Mouse (Mus musculus) gastrocnemius, adult 2 months (tissue): ENCODE measurements around the gene Dnajb5. TPM values are rescaled to one million over a fixed set of nuclear protein-coding genes. Genes with fewer than 3 reads are reported as not detected.

Source experiments
- DNase-seq: peaks from one replicate; pipeline ENCODE4 v3.0.0; 2022
- H3K27ac ChIP-seq: fragments of 200-600 bp; 2 replicates; pipeline ENCODE4 v1.8.1; 2022; ENCODE audit warnings: mild to moderate bottlenecking
- H3K4me3 ChIP-seq: fragments of 200-600 bp; 2 replicates; pipeline ENCODE4 v1.8.1; 2022; ENCODE audit warnings: mild to moderate bottlenecking, moderate library complexity
- CTCF ChIP-seq: fragments of 200-600 bp; IDR thresholded peaks from 2 replicates; pipeline ENCODE4 v1.8.1; 2022; ENCODE audit warnings: antibody characterized with exemption, mild to moderate bottlenecking, moderate library complexity
- intact Hi-C: fragments of 180-260 bp; cut with DNase I; formaldehyde crosslinking; loops from one replicate; pipeline ENCODE4 v1.15.1; 2025
- total RNA-seq, 2 experiments: library from RNA; stranded (reverse); gene quantifications; 2 replicates each; pipeline ENCODE4 v1.2.3; 2021

The Dnajb5 gene
- total RNA-seq, 2 experiments from 2014 or later: 178 to 216 TPM

DNA sequence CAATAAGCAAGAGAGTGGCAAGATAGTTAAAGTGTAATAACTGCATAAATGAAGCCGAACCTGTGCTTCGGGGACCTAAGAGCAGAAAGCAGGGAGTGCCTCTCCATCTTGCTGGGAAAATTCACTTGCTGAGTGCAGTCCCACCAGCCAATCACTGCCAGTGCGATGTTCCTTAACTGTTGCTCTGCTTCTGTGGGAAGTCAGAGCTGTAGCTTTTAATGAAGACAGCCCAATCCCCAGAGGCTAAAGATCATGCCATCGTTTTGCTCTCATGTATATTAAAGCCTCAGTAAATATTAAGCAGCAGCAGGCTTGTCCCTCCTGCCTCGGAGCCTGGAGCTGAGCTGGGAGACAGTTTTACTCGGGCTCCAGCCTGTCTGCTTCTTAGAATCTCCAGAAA lies 27.6 kb upstream of the Dnajb5 start:
- TF ChIP-seq CTCF: no peak
- Histone ChIP-seq H3K27ac (no peak overlapping the region), H3K4me3 (no peak overlapping the region)
- no peak for DNase-seq
- intact Hi-C loops: no loop called here

- Histone ChIP-seq H3K27ac (no peak overlapping the region), H3K4me3 (no peak overlapping the region)
- intact Hi-C loops: no loop called here
- DNase-seq: no peak
- no peak for TF ChIP-seq CTCF
Observed at GRCm38 (mm10) chr4:42922461-42922860, 27.2 kb upstream of the Dnajb5 start.

GRCm38 (mm10) chr4:42924095-42924710 lies 25.4 kb upstream of the Dnajb5 start:
- H3K4me3 ChIP-seq: no peak overlapping the region
- intact Hi-C loops: no loop called here
- no peak for TF ChIP-seq CTCF

GRCm38 (mm10) chr4:42928209-42928608 lies 21.4 kb upstream of the Dnajb5 start:
- peak; percentile 17; the same call in 1 of the 2 replicates for TF ChIP-seq CTCF
- Histone ChIP-seq H3K4me3 (no peak overlapping the region), H3K27ac (no peak overlapping the region)
- no peak for DNase-seq
- intact Hi-C loops: no loop called here

More at GRCm38 (mm10) chr4:42924095-42924710, 25.4 kb upstream of the Dnajb5 start:
- no peak for DNase-seq
- H3K27ac ChIP-seq: no peak overlapping the region

GRCm38 (mm10) chr4:42928952-42929351 lies 20.7 kb upstream of the Dnajb5 start:
- no peak overlapping the region for H3K27ac ChIP-seq
- no peak overlapping the region for H3K4me3 ChIP-seq
- TF ChIP-seq CTCF: no peak
- intact Hi-C loops: no loop called here
- no peak for DNase-seq

- Histone ChIP-seq H3K27ac (0 out of 2 replicates have a peak overlapping the region, but pooled peaks have one; percentile 16), H3K4me3 (no peak overlapping the region)
- no peak for TF ChIP-seq CTCF
- DNase-seq: no peak
- intact Hi-C loops: no loop called here
Observed at GRCm38 (mm10) chr4:42932229-42932969, 17.2 kb upstream of the Dnajb5 start.

- peak; percentile 71 for DNase-seq
- TF ChIP-seq CTCF: peak; percentile 29; the same call in 1 of the 2 replicates
- peak overlapping the region; percentile 51 for H3K4me3 ChIP-seq
- H3K27ac ChIP-seq: no peak overlapping the region
- intact Hi-C loops: no loop called here
Observed at GRCm38 (mm10) chr4:42933630-42934029, 16.0 kb upstream of the Dnajb5 start.

GRCm38 (mm10) chr4:42941396-42941795 lies 8.2 kb upstream of the Dnajb5 start:
- no peak overlapping the region for H3K27ac ChIP-seq
- no peak for DNase-seq
- no peak for TF ChIP-seq CTCF
- intact Hi-C loops: no loop called here
- H3K4me3 ChIP-seq: no peak overlapping the region

- no peak for DNase-seq
- TF ChIP-seq CTCF: no peak
- intact Hi-C loops: no loop called here
- Histone ChIP-seq H3K4me3 (no peak overlapping the region), H3K27ac (no peak overlapping the region)
Observed at GRCm38 (mm10) chr4:42943341-42943740, 6.3 kb upstream of the Dnajb5 start.

DNA sequence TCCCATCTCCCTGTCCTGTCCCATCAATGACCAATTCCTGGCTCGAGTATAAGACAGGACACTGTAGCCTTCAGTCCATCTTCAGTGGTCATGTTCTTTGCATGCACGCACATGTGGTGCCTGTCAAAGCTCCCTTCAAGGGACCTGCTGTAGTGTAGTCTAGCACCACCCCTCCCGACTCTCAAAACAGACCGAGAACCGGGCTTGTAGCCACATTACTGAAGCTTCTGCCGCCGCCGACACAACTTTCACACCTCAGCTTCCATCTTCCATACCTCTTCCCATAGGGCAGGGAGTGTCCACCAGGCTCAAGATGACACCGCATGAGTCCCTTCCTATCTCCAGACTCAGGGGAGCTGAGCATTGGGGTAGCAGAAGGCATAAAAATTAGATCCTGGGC lies 5.4 kb upstream of the Dnajb5 start:
- Histone ChIP-seq H3K27ac (no peak overlapping the region), H3K4me3 (no peak overlapping the region)
- TF ChIP-seq CTCF: no peak
- DNase-seq: no peak
- intact Hi-C loops: no loop called here

DNA sequence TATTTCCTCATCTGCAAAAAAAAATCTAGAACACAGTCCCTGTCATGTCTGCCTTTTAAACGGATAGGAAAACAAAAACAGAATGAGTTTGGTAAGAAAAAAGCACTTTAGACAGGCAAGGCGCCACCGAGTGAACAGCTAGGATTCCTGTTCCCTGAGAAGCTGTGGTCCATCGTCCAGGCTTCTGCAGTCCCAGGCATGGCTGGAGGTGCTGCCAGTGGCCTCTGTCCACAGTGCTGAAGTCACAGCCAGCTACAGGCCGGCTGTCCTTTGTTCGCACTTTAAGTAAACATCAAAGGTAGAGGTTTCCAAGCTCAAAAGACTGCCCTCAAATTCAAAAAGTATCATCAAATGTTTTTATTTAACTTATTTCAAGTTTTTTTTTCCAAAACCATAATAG lies 4.6 kb upstream of the Dnajb5 start:
- peak; percentile 38 for DNase-seq
- H3K4me3 ChIP-seq: no peak overlapping the region
- no peak overlapping the region for H3K27ac ChIP-seq
- no peak for TF ChIP-seq CTCF
- intact Hi-C loops: no loop called here

DNA sequence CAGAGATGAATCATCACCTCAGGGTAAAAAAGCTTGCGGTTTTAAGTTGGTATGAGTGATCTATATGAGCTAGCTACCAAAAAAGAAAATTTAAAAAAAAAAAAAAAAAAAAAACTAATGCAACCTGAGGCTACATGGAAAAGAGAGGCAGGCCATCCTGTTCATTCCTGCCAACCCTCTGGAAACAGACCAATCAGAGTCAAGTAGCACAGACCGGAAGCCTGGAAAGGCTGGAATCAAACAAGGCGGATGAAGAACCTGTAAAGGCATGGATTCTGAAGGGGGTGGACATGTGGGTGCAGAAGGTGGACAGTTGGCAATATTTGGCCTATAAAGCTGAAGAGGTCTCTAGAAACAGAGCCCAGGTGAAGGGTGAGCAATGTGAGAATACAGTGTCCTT lies 4.2 kb upstream of the Dnajb5 start:
- intact Hi-C loops: no loop called here
- no peak overlapping the region for H3K27ac ChIP-seq
- TF ChIP-seq CTCF: no peak
- H3K4me3 ChIP-seq: no peak overlapping the region
- DNase-seq: no peak

GRCm38 (mm10) chr4:42945952-42946351 lies 3.7 kb upstream of the Dnajb5 start:
- DNase-seq: peak; percentile 59
- intact Hi-C loops: loop anchor here (1.0 kb wide), 1 partner anchor 69 kb away; no protein-coding TSS in a partner anchor
- H3K27ac ChIP-seq: no peak overlapping the region

More at GRCm38 (mm10) chr4:42945952-42946351, 3.7 kb upstream of the Dnajb5 start:
- H3K4me3 ChIP-seq: no peak overlapping the region
- TF ChIP-seq CTCF: peak; percentile 82
